Mouse (Mus musculus): ENCODE measurements at regions not wholly inside any gene's neighbourhood (a gene's known extent, or its start where the extent isn't known, plus 50 kb on each side); places are given as distances from the start of the nearest gene placed in this dataset.

GRCm38 (mm10) chr5:45121751-45122280 is 322.3 kb upstream of the Ldb2 start:
- Histone ChIP-seq H3K4me3 (ENCODE audit: low read depth, low read length) (no peak overlapping the region), H3K27ac (ENCODE audit: low read length) (no peak overlapping the region), H3K4me2 (ENCODE audit: low read depth, low read length) (no peak overlapping the region), H3K27me3 (ENCODE audit: control insufficient read depth, insufficient read depth, low read depth, low read length) (no peaks in the 10 kb centered on the region), H3K36me3 (ENCODE audit: control insufficient read depth, insufficient read depth) (no peaks in the 10 kb centered on the region), H3K9ac (ENCODE audit: low read depth, low read length) (no peak overlapping the region), H3K4me1 (ENCODE audit: control insufficient read depth, low read depth, low read length) (no peaks in the 10 kb centered on the region), H3K9me3 (replicated peaks; ENCODE audit: control insufficient read depth, low read length) (no peaks in the 10 kb centered on the region)
- ATAC-seq (ENCODE audit: low read depth): no peak
- 61% methylated on average over 2 of the region's 2 CpGs for WGBS (ENCODE audit: insufficient replicate concordance)

- WGBS (ENCODE audit: insufficient replicate concordance): 74% methylated on average over 2 of the region's 2 CpGs
- H3K9ac ChIP-seq (ENCODE audit: low read depth, low read length): no peak overlapping the region
- no peak overlapping the region for H3K4me2 ChIP-seq (ENCODE audit: low read depth, low read length)
- no peaks in the 10 kb centered on the region for H3K4me1 ChIP-seq (ENCODE audit: control insufficient read depth, low read depth, low read length)
- no peaks in the 10 kb centered on the region for H3K9me3 ChIP-seq (replicated peaks; ENCODE audit: control insufficient read depth, low read length)
- H3K27ac ChIP-seq (ENCODE audit: low read length): no peak overlapping the region
- ATAC-seq (ENCODE audit: low read depth): no peak
- H3K36me3 ChIP-seq (ENCODE audit: control insufficient read depth, insufficient read depth): no peaks in the 10 kb centered on the region
- H3K27me3 ChIP-seq (ENCODE audit: control insufficient read depth, insufficient read depth, low read depth, low read length): no peaks in the 10 kb centered on the region
- H3K4me3 ChIP-seq (ENCODE audit: low read depth, low read length): no peak overlapping the region
Observed at GRCm38 (mm10) chr5:45119757-45120156, 320.3 kb upstream of the Ldb2 start.

- H3K4me3 ChIP-seq (ENCODE audit: low read depth, low read length): no peak overlapping the region
- H3K4me2 ChIP-seq (ENCODE audit: low read depth, low read length): no peak overlapping the region
- no peak overlapping the region for H3K9ac ChIP-seq (ENCODE audit: low read depth, low read length)
- no peak overlapping the region for H3K27ac ChIP-seq (ENCODE audit: low read length)
- 64% methylated on average over 4 of the region's 4 CpGs for WGBS (ENCODE audit: insufficient replicate concordance)
- H3K27me3 ChIP-seq (ENCODE audit: control insufficient read depth, insufficient read depth, low read depth, low read length): no peaks in the 10 kb centered on the region
- no peak for ATAC-seq (ENCODE audit: low read depth)
- H3K4me1 ChIP-seq (ENCODE audit: control insufficient read depth, low read depth, low read length): no peaks in the 10 kb centered on the region
- H3K36me3 ChIP-seq (ENCODE audit: control insufficient read depth, insufficient read depth): no peaks in the 10 kb centered on the region
- H3K9me3 ChIP-seq (replicated peaks; ENCODE audit: control insufficient read depth, low read length): no peaks in the 10 kb centered on the region
Observed at GRCm38 (mm10) chr5:45111246-45111645, 311.8 kb upstream of the Ldb2 start.

- Histone ChIP-seq H3K4me2 (ENCODE audit: low read depth, low read length) (no peak overlapping the region), H3K9me3 (replicated peaks; ENCODE audit: control insufficient read depth, low read length) (no peaks in the 10 kb centered on the region), H3K9ac (ENCODE audit: low read depth, low read length) (no peak overlapping the region), H3K27ac (ENCODE audit: low read length) (no peak overlapping the region), H3K4me3 (ENCODE audit: low read depth, low read length) (no peak overlapping the region), H3K4me1 (ENCODE audit: control insufficient read depth, low read depth, low read length) (no peaks in the 10 kb centered on the region), H3K27me3 (ENCODE audit: control insufficient read depth, insufficient read depth, low read depth, low read length) (no peaks in the 10 kb centered on the region), H3K36me3 (ENCODE audit: control insufficient read depth, insufficient read depth) (no peaks in the 10 kb centered on the region)
- no peak for ATAC-seq (ENCODE audit: low read depth)
- WGBS (ENCODE audit: insufficient replicate concordance): 42% methylated on average over 3 of the region's 3 CpGs
Observed at GRCm38 (mm10) chr5:45110797-45111196, 311.3 kb upstream of the Ldb2 start.

GRCm38 (mm10) chr5:45105236-45105816 is 305.8 kb upstream of the Ldb2 start:
- H3K27ac ChIP-seq (ENCODE audit: low read length): no peak overlapping the region
- WGBS (ENCODE audit: insufficient replicate concordance): 73% methylated on average over 9 of the region's 9 CpGs
- no peaks in the 10 kb centered on the region for H3K9me3 ChIP-seq (replicated peaks; ENCODE audit: control insufficient read depth, low read length)
- no peaks in the 10 kb centered on the region for H3K27me3 ChIP-seq (ENCODE audit: control insufficient read depth, insufficient read depth, low read depth, low read length)
- no peaks in the 10 kb centered on the region for H3K4me1 ChIP-seq (ENCODE audit: control insufficient read depth, low read depth, low read length)
- no peaks in the 10 kb centered on the region for H3K36me3 ChIP-seq (ENCODE audit: control insufficient read depth, insufficient read depth)
- H3K9ac ChIP-seq (ENCODE audit: low read depth, low read length): no peak overlapping the region
- H3K4me3 ChIP-seq (ENCODE audit: low read depth, low read length): no peak overlapping the region
- ATAC-seq (ENCODE audit: low read depth): no peak
- H3K4me2 ChIP-seq (ENCODE audit: low read depth, low read length): no peak overlapping the region

- no peak overlapping the region for H3K4me2 ChIP-seq (ENCODE audit: low read depth, low read length)
- no peak overlapping the region for H3K4me3 ChIP-seq (ENCODE audit: low read depth, low read length)
- 63% methylated on average over 6 of the region's 6 CpGs for WGBS (ENCODE audit: insufficient replicate concordance)
- H3K27me3 ChIP-seq (ENCODE audit: control insufficient read depth, insufficient read depth, low read depth, low read length): no peaks in the 10 kb centered on the region
- H3K4me1 ChIP-seq (ENCODE audit: control insufficient read depth, low read depth, low read length): no peaks in the 10 kb centered on the region
- H3K36me3 ChIP-seq (ENCODE audit: control insufficient read depth, insufficient read depth): no peaks in the 10 kb centered on the region
- no peak overlapping the region for H3K27ac ChIP-seq (ENCODE audit: low read length)
- ATAC-seq (ENCODE audit: low read depth): no peak
- no peaks in the 10 kb centered on the region for H3K9me3 ChIP-seq (replicated peaks; ENCODE audit: control insufficient read depth, low read length)
- H3K9ac ChIP-seq (ENCODE audit: low read depth, low read length): no peak overlapping the region
Observed at GRCm38 (mm10) chr5:45103763-45104428, 304.4 kb upstream of the Ldb2 start.

- Histone ChIP-seq H3K27me3 (ENCODE audit: control insufficient read depth, insufficient read depth, low read depth, low read length) (no peaks in the 10 kb centered on the region), H3K4me2 (ENCODE audit: low read depth, low read length) (no peak overlapping the region), H3K36me3 (ENCODE audit: control insufficient read depth, insufficient read depth) (no peaks in the 10 kb centered on the region), H3K4me3 (ENCODE audit: low read depth, low read length) (no peak overlapping the region), H3K9ac (ENCODE audit: low read depth, low read length) (no peak overlapping the region), H3K27ac (ENCODE audit: low read length) (no peak overlapping the region), H3K9me3 (replicated peaks; ENCODE audit: control insufficient read depth, low read length) (no peaks in the 10 kb centered on the region), H3K4me1 (ENCODE audit: control insufficient read depth, low read depth, low read length) (no peaks in the 10 kb centered on the region)
- ATAC-seq (ENCODE audit: low read depth): no peak
- 44% methylated on average over 3 of the region's 3 CpGs for WGBS (ENCODE audit: insufficient replicate concordance)
Observed at GRCm38 (mm10) chr5:45102661-45103060, 303.2 kb upstream of the Ldb2 start.

- Histone ChIP-seq H3K4me1 (ENCODE audit: control insufficient read depth, low read depth, low read length) (no peaks in the 10 kb centered on the region), H3K36me3 (ENCODE audit: control insufficient read depth, insufficient read depth) (no peaks in the 10 kb centered on the region), H3K9me3 (replicated peaks; ENCODE audit: control insufficient read depth, low read length) (no peaks in the 10 kb centered on the region), H3K4me2 (ENCODE audit: low read depth, low read length) (no peak overlapping the region), H3K27ac (ENCODE audit: low read length) (no peak overlapping the region), H3K9ac (ENCODE audit: low read depth, low read length) (no peak overlapping the region), H3K4me3 (ENCODE audit: low read depth, low read length) (no peak overlapping the region), H3K27me3 (ENCODE audit: control insufficient read depth, insufficient read depth, low read depth, low read length) (no peaks in the 10 kb centered on the region)
- WGBS (ENCODE audit: insufficient replicate concordance): 45% methylated on average over 4 of the region's 4 CpGs
- ATAC-seq (ENCODE audit: low read depth): no peak
Observed at GRCm38 (mm10) chr5:45101777-45102176, 302.3 kb upstream of the Ldb2 start.

GRCm38 (mm10) chr5:45099082-45099481 is 299.6 kb upstream of the Ldb2 start:
- H3K9me3 ChIP-seq (replicated peaks; ENCODE audit: control insufficient read depth, low read length): no peaks in the 10 kb centered on the region
- H3K9ac ChIP-seq (ENCODE audit: low read depth, low read length): no peak overlapping the region
- no peak for ATAC-seq (ENCODE audit: low read depth)
- H3K4me3 ChIP-seq (ENCODE audit: low read depth, low read length): no peak overlapping the region
- H3K4me1 ChIP-seq (ENCODE audit: control insufficient read depth, low read depth, low read length): no peaks in the 10 kb centered on the region
- no peak overlapping the region for H3K27ac ChIP-seq (ENCODE audit: low read length)
- no peak overlapping the region for H3K4me2 ChIP-seq (ENCODE audit: low read depth, low read length)
- 72% methylated on average over 2 of the region's 2 CpGs for WGBS (ENCODE audit: insufficient replicate concordance)
- no peaks in the 10 kb centered on the region for H3K27me3 ChIP-seq (ENCODE audit: control insufficient read depth, insufficient read depth, low read depth, low read length)
- no peaks in the 10 kb centered on the region for H3K36me3 ChIP-seq (ENCODE audit: control insufficient read depth, insufficient read depth)

Measured in liver, embryonic 16.5 days (tissue).